Mouse (Mus musculus) kidney, adult 2 months (tissue): ENCODE results near the gene Sh2d1b1. TPM values are rescaled to one million over a fixed set of nuclear protein-coding genes. Genes with fewer than 3 reads are reported as not detected.

ENCODE experiments used
- DNase-seq: peaks from one replicate; pipeline ENCODE4 v3.0.0; 2021
- H3K27ac ChIP-seq: fragments of 200-500 bp; 2 replicates; pipeline ENCODE4 v1.5.1; 2012; ENCODE audit warnings: low read depth, low read length, control low read depth, inconsistent platforms; ENCODE audit not compliant: insufficient read depth
- H3K27me3 ChIP-seq: fragments of 200-500 bp; replicated peaks from 2 replicates; pipeline ENCODE4 v1.6.1; 2012; ENCODE audit warnings: mild to moderate bottlenecking, moderate library complexity, low read length, inconsistent platforms; ENCODE audit not compliant: control insufficient read depth, insufficient read depth
- H3K36me3 ChIP-seq: fragments of 200-500 bp; 2 replicates; pipeline ENCODE4 v1.6.1; 2012; ENCODE audit warnings: mild to moderate bottlenecking, moderate library complexity, low read length, inconsistent platforms; ENCODE audit not compliant: control insufficient read depth, insufficient read depth
- H3K4me1 ChIP-seq: fragments of 200-500 bp; 2 replicates; pipeline ENCODE4 v1.6.1; 2011; ENCODE audit warnings: low read length; ENCODE audit not compliant: control insufficient read depth, insufficient read depth
- H3K4me3 ChIP-seq: fragments of 200-500 bp; 2 replicates; pipeline ENCODE4 v1.5.1; 2011; ENCODE audit warnings: mild to moderate bottlenecking, low read depth, low read length, control low read depth; ENCODE audit not compliant: insufficient read depth
- CTCF ChIP-seq: fragments of 200-500 bp; conservative IDR thresholded peaks from 2 replicates; pipeline ENCODE4 v1.5.1; 2011; ENCODE audit warnings: low read depth, mild to moderate bottlenecking, control low read depth, low read length, moderate library complexity, mixed read lengths; ENCODE audit not compliant: insufficient read depth, insufficient read length
- POLR2A ChIP-seq: fragments of 200-500 bp; IDR thresholded peaks from one replicate; pipeline ENCODE4 v1.6.1; 2011; ENCODE audit warnings: low read depth, low read length, control low read depth
- WGBS: fragments of 180-500 bp; shearing (Covaris S2); methylation state at CpG from one replicate; pipeline ENCODE4 v1.1.7; 2018; 5-methylcytosine and 5-hydroxymethylcytosine counted together
- polyA plus RNA-seq: library from polyadenylated mRNA; depleted of rRNA; stranded (reverse); fragments of >200 nt; gene quantifications from 2 replicates; pipeline ENCODE4 v1.2.3, GENCODE M21; 2012; rRNA removed

Gene Sh2d1b1
- polyA plus RNA-seq, 1 experiment, result 0.50 TPM

DNA sequence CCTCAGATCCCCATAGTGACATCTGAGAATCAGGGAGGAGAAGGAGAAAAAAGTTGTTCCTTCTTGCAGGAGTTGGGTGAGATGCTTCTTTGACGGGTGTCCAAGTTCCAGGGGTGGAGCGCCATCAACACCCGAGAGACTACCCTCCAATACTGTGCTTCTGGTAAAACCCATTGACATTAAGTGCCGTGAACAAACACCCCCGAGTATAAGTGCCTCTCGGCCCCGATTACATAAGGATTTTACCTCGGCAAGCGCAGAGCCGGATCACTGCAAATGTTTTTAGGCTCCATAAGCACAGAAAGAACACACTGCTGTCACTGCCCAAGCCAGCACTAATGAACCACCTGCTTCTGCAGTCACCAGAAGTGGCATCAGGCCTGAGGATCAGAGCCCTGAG, 45.9 kb downstream of the Sh2d1b1 start:
- H3K27me3 ChIP-seq, result no peaks in the 10 kb centered on the region
- H3K4me1 ChIP-seq, result no peaks in the 10 kb centered on the region
- no peak overlapping the region for H3K4me3 ChIP-seq
- no peak for DNase-seq
- TF ChIP-seq CTCF (no peak), POLR2A (no peak)
- 93% methylated on average over 10 of the region's 10 CpGs for WGBS
- H3K36me3 ChIP-seq, result 0 out of 2 replicates have a peak, but pooled peaks cover 2% of the 10 kb centered on the region
- H3K27ac ChIP-seq, result no peak overlapping the region

DNA sequence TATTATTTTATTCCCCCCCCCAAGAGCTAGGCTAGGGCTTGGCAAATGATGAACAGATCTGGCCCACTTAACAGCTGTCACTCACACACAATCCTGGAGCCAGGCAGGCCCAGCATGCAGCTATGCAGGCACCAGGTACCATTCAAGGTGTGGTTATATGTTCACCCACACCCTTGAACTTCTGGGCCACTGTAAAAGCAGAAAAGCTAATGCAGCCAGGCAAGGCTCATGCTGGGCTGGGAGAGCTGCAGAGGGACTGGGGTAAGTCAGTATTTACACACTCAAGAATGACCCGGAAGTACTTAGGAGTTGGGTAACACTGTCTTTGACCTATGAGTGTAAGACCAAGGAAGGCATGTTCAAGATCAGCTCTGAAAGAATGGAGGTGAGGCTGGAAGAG, 47.2 kb downstream of the Sh2d1b1 start:
- no peak for DNase-seq
- TF ChIP-seq CTCF (no peak), POLR2A (no peak)
- 97% methylated on average over 1 of the region's 1 CpGs for WGBS

DNA sequence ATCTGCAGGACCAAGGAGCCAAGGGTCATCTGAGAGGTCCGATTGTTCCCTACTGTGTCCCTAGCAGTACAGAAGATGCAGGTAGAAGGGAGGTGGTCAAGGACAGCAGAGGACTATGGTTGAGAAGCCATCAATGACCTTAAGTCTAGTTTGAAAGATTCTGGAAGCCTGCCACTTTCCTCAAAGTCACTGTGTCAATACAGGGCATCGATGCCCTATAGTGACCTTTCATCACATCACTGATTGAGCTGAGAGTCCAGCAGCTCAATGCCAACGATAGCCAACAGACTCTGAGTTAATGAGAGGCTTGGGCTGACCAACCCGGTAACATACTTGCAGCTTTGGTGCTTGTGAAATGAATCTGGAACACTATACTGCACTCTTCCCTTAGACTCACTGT, 48.2 kb downstream of the Sh2d1b1 start:
- no peak overlapping the region for H3K4me3 ChIP-seq
- no peak overlapping the region for H3K27ac ChIP-seq
- H3K4me1 ChIP-seq, result no peaks in the 10 kb centered on the region
- DNase-seq, result no peak
- no peaks in the 10 kb centered on the region for H3K27me3 ChIP-seq
- TF ChIP-seq CTCF, result no peak
- no peak for TF ChIP-seq POLR2A
- H3K36me3 ChIP-seq, result no peaks in the 10 kb centered on the region
- 84% methylated on average over 4 of the region's 4 CpGs for WGBS

More for the DNA sequence above, 47.2 kb downstream of the Sh2d1b1 start:
- no peaks in the 10 kb centered on the region for H3K27me3 ChIP-seq
- H3K27ac ChIP-seq, result no peak overlapping the region
- no peaks in the 10 kb centered on the region for H3K4me1 ChIP-seq
- H3K4me3 ChIP-seq, result no peak overlapping the region
- H3K36me3 ChIP-seq, result 0 out of 2 replicates have a peak, but pooled peaks cover 2% of the 10 kb centered on the region

DNA sequence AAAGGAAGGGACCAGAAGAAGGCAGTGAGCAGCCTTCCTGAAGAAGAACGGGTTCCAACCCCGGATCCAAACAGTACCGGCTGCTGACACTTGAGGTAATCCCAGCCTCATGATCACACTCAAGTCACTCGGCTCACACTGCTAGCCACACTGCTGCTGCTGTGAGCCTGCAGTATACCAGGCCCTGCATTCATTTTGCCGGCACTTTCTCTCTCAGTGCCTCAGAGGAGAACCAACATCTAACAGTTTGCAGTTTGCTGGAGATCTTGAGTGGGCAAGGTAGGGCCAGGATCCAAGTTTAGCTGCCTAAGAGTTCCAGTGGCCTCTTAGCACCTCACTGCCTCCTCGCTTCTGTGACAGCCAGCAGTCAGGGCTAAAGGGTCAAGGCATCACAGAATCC, 54.8 kb downstream of the Sh2d1b1 start:
- WGBS, result 78% methylated on average over 6 of the region's 6 CpGs
- H3K4me1 ChIP-seq, result no peaks in the 10 kb centered on the region; the same call in 1 of the 2 replicates
- H3K27me3 ChIP-seq, result no peaks in the 10 kb centered on the region
- H3K36me3 ChIP-seq, result no peaks in the 10 kb centered on the region
- TF ChIP-seq CTCF (no peak), POLR2A (no peak)
- H3K27ac ChIP-seq, result no peak overlapping the region
- no peak overlapping the region for H3K4me3 ChIP-seq
- no peak for DNase-seq

DNA sequence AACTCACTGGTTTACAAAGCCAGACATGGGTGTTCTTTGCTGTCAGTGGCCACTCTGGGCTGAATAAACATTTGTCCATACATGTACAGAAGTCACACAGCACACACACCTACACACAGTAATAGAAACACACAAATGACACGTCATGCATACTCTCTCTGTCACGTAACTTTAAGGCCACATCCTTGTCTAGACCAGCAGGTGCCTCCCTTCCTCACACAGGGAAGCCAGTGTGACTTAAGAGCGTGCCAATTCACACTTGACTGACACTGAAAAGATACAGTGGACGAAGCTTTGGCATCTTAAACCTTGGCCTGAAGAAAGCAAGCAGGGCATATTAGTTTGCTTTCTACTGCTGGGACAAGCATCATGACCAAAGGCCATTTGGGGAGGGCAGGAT, 55.7 kb downstream of the Sh2d1b1 start:
- WGBS, result 57% methylated on average over 4 of the region's 4 CpGs
- Histone ChIP-seq H3K27ac (no peak overlapping the region), H3K27me3 (no peaks in the 10 kb centered on the region), H3K4me3 (no peak overlapping the region), H3K36me3 (no peaks in the 10 kb centered on the region), H3K4me1 (no peaks in the 10 kb centered on the region; the same call in 1 of the 2 replicates)
- peak; percentile 35 for DNase-seq
- TF ChIP-seq CTCF (no peak; the same call in 1 of the 2 replicates), POLR2A (no peak)

Other genes with a start within 250 kb of the Sh2d1b1 start
- gene Ddr2, start 166.6 kb upstream of the Sh2d1b1 start, polyA plus RNA-seq, result 9.5 and 9.7 TPM in 2 replicates
- gene Uap1, start 102.4 kb upstream of the Sh2d1b1 start, polyA plus RNA-seq, result 31.6 and 34.3 TPM in 2 replicates
- 20.8 and 27.6 TPM in 2 replicates for gene Uhmk1, start 61.9 kb upstream of the Sh2d1b1 start, polyA plus RNA-seq
- gene Sh2d1b2, start 44.6 kb upstream of the Sh2d1b1 start, polyA plus RNA-seq, result not detected in 2 replicates
- 14.5 and 15.5 TPM in 2 replicates for gene Gm7694, start 29.0 kb downstream of the Sh2d1b1 start, polyA plus RNA-seq
- 0.17 and 0.26 TPM in 2 replicates for gene Spata46, start 31.5 kb downstream of the Sh2d1b1 start, polyA plus RNA-seq